Mouse (Mus musculus) CH12.LX (cell line): ENCODE measurements around the gene Pla2g2d. TPM values are rescaled to one million over a fixed set of nuclear protein-coding genes. Genes with fewer than 3 reads are reported as not detected.

ENCODE experiments used
- DNase-seq: peaks from one replicate; pipeline ENCODE4 v3.0.0-alpha.2; 2013; ENCODE audit errors: extremely low read depth
- H3K27ac ChIP-seq: 2 replicates; pipeline ENCODE4 v1.5.1; 2012; ENCODE audit warnings: low read depth, mild to moderate bottlenecking, control low read depth, moderate library complexity; ENCODE audit not compliant: insufficient read depth
- H3K27me3 ChIP-seq: replicated peaks from 2 replicates; pipeline ENCODE3; 2012; ENCODE audit warnings: inconsistent platforms
- H3K36me3 ChIP-seq, 2 experiments: replicated peaks in 1 of 2; 2 replicates each; pipeline versions ENCODE3 to v1.6.1; 2012; ENCODE audit warnings: inconsistent platforms in 1 of 2, low read length in 1 of 2, mild to moderate bottlenecking in 1 of 2, mixed read lengths in 1 of 2, moderate library complexity in 1 of 2; ENCODE audit not compliant: control insufficient read depth in 1 of 2, insufficient read depth in 1 of 2
- H3K4me1 ChIP-seq, 2 experiments: 2 replicates each; pipeline ENCODE4 v1.6.1; 2012; ENCODE audit warnings: inconsistent platforms in 1 of 2, moderate library complexity in 1 of 2; ENCODE audit not compliant: insufficient read depth in 2 of 2, control insufficient read depth in 1 of 2
- H3K4me2 ChIP-seq: 2 replicates; pipeline ENCODE4 v1.6.1; 2012; ENCODE audit warnings: low read depth, mild to moderate bottlenecking, control low read depth; ENCODE audit not compliant: poor library complexity, insufficient read depth, severe bottlenecking
- H3K4me3 ChIP-seq, 3 experiments: fragments of 150-350 bp in 1 of 3; sonication (generic) in 1 of 3; replicated peaks in 1 of 3; 2 replicates each; pipeline versions ENCODE3 to v1.5.1; 2011 to 2012; ENCODE audit warnings: low read depth in 2 of 3, low read length in 2 of 3, mild to moderate bottlenecking in 2 of 3, moderate library complexity in 2 of 3, control low read depth in 1 of 3, improper control_type of control experiment in 1 of 3, inconsistent platforms in 1 of 3, mixed read lengths in 1 of 3; ENCODE audit not compliant: poor library complexity in 1 of 3
- H3K79me2 ChIP-seq: replicated peaks from 2 replicates; pipeline ENCODE4 v1.6.1; 2012; ENCODE audit warnings: mild to moderate bottlenecking, moderate library complexity; ENCODE audit not compliant: control insufficient read depth, poor library complexity, insufficient read depth, severe bottlenecking; ENCODE audit errors: extremely low read depth
- H3K9ac ChIP-seq: 2 replicates; pipeline ENCODE4 v1.6.1; 2012; ENCODE audit warnings: low read depth, mild to moderate bottlenecking, control low read depth, moderate library complexity; ENCODE audit not compliant: insufficient read depth
- H3K9me3 ChIP-seq: replicated peaks from 2 replicates; pipeline ENCODE3; 2012; ENCODE audit warnings: low read length, inconsistent platforms, mixed read lengths
- BHLHE40 ChIP-seq: IDR thresholded peaks from 2 replicates; pipeline ENCODE4 v1.6.1; 2011; ENCODE audit warnings: mild to moderate bottlenecking, low read depth, low read length, improper control_type of control experiment
- CHD1 ChIP-seq: IDR thresholded peaks from 2 replicates; pipeline ENCODE4 v1.6.1; 2012; ENCODE audit warnings: low read depth, low read length, improper control_type of control experiment, inconsistent platforms
- EP300 ChIP-seq: IDR thresholded peaks from 2 replicates; pipeline ENCODE4 v1.6.1; 2011; ENCODE audit warnings: low read length, improper control_type of control experiment
- ETS1 ChIP-seq: conservative IDR thresholded peaks from 2 replicates; pipeline ENCODE4 v1.6.1; 2012; ENCODE audit warnings: low read depth, mild to moderate bottlenecking, inconsistent platforms, low read length, improper control_type of control experiment, moderate library complexity
- GABPA ChIP-seq: IDR thresholded peaks from 2 replicates; pipeline ENCODE4 v1.6.1; 2012; ENCODE audit warnings: low read depth, low read length, improper control_type of control experiment, inconsistent platforms; ENCODE audit not compliant: insufficient replicate concordance
- HCFC1 ChIP-seq: IDR thresholded peaks from 2 replicates; pipeline ENCODE4 v1.6.1; 2012; ENCODE audit warnings: low read depth, mild to moderate bottlenecking, inconsistent platforms, low read length, improper control_type of control experiment
- IRF4 ChIP-seq: IDR thresholded peaks from 2 replicates; pipeline ENCODE4 v1.6.1; 2014; ENCODE audit warnings: low read depth, mild to moderate bottlenecking, inconsistent platforms, low read length, improper control_type of control experiment
- JUN ChIP-seq: IDR thresholded peaks from 2 replicates; pipeline ENCODE4 v1.6.1; 2011; ENCODE audit warnings: low read depth, mild to moderate bottlenecking, low read length, improper control_type of control experiment, moderate library complexity; ENCODE audit not compliant: insufficient read depth
- KAT2A ChIP-seq: IDR thresholded peaks from 2 replicates; pipeline ENCODE4 v1.6.1; 2012; ENCODE audit warnings: low read length, improper control_type of control experiment, inconsistent platforms; ENCODE audit not compliant: insufficient replicate concordance
- MAFK ChIP-seq: IDR thresholded peaks from 2 replicates; pipeline ENCODE4 v1.6.1; 2011; ENCODE audit warnings: low read length, improper control_type of control experiment; ENCODE audit not compliant: insufficient replicate concordance
- MAZ ChIP-seq: IDR thresholded peaks from 2 replicates; pipeline ENCODE4 v1.6.1; 2012; ENCODE audit warnings: low read depth, mild to moderate bottlenecking, inconsistent platforms, low read length, improper control_type of control experiment, moderate library complexity
- MXI1 ChIP-seq: IDR thresholded peaks from 2 replicates; pipeline ENCODE4 v1.6.1; 2011; ENCODE audit warnings: mild to moderate bottlenecking, low read depth, low read length, improper control_type of control experiment
- NRF1 ChIP-seq: IDR thresholded peaks from 2 replicates; pipeline ENCODE4 v1.6.1; 2014; ENCODE audit warnings: low read depth, mild to moderate bottlenecking, inconsistent platforms, low read length, improper control_type of control experiment, moderate library complexity
- PAX5 ChIP-seq: IDR thresholded peaks from 2 replicates; pipeline ENCODE4 v1.6.1; 2012; ENCODE audit warnings: low read length, inconsistent platforms, mixed read lengths
- POLR2A ChIP-seq: IDR thresholded peaks from 2 replicates; pipeline ENCODE4 v1.6.1; 2011; ENCODE audit warnings: low read depth, mild to moderate bottlenecking, improper control_type of control experiment, low read length
- POLR2AphosphoS2 ChIP-seq: IDR thresholded peaks from 2 replicates; pipeline ENCODE4 v1.6.1; 2011; ENCODE audit warnings: low read depth, low read length, improper control_type of control experiment
- RAD21 ChIP-seq: IDR thresholded peaks from 2 replicates; pipeline ENCODE4 v1.6.1; 2011; ENCODE audit warnings: low read depth, mild to moderate bottlenecking, low read length, improper control_type of control experiment, moderate library complexity
- RCOR1 ChIP-seq: conservative IDR thresholded peaks from 2 replicates; pipeline ENCODE4 v1.6.1; 2012; ENCODE audit warnings: low read depth, mild to moderate bottlenecking, inconsistent platforms, low read length, improper control_type of control experiment
- SIN3A ChIP-seq: IDR thresholded peaks from 2 replicates; pipeline ENCODE4 v1.6.1; 2012; ENCODE audit warnings: low read length, improper control_type of control experiment, inconsistent platforms
- SMC3 ChIP-seq: IDR thresholded peaks from 2 replicates; pipeline ENCODE4 v1.6.1; 2011; ENCODE audit warnings: low read depth, low read length, improper control_type of control experiment
- TBP ChIP-seq: conservative IDR thresholded peaks from 2 replicates; pipeline ENCODE4 v1.6.1; 2011; ENCODE audit warnings: low read depth, low read length, improper control_type of control experiment
- USF1 ChIP-seq: IDR thresholded peaks from 2 replicates; pipeline ENCODE4 v1.6.1; 2014; ENCODE audit warnings: low read depth, mild to moderate bottlenecking, inconsistent platforms, low read length, improper control_type of control experiment
- USF2 ChIP-seq: conservative IDR thresholded peaks from 2 replicates; pipeline ENCODE4 v1.6.1; 2011; ENCODE audit warnings: low read depth, low read length, improper control_type of control experiment
- ZC3H11A ChIP-seq: IDR thresholded peaks from 2 replicates; pipeline ENCODE4 v1.6.1; 2012; ENCODE audit warnings: low read depth, mild to moderate bottlenecking, inconsistent platforms, low read length, improper control_type of control experiment
- ZKSCAN1 ChIP-seq: IDR thresholded peaks from 2 replicates; pipeline ENCODE4 v1.6.1; 2012; ENCODE audit warnings: low read depth, inconsistent platforms, low read length, improper control_type of control experiment, borderline replicate concordance
- ZMIZ1 ChIP-seq: IDR thresholded peaks from 2 replicates; pipeline ENCODE4 v1.6.1; 2012; ENCODE audit warnings: low read depth, mild to moderate bottlenecking, inconsistent platforms, low read length, improper control_type of control experiment
- dilution Hi-C: fragments of 300-500 bp; cut with MboI; formaldehyde crosslinking; loops from 2 replicates; pipeline ENCODE4 v1.14.3; 2020; ENCODE audit warnings: low sequenced_read_pairs; ENCODE audit not compliant: extremely low pct_unique_long_range_greater_than_20kb, extremely low pct_ligation_motif_present
- in situ Hi-C: fragments of 300-500 bp; cut with MboI; formaldehyde crosslinking; loops from 3 replicates; pipeline ENCODE4 v1.14.3; 2019; ENCODE audit warnings: low sequenced_read_pairs, low pct_ligation_motif_present, low pct_unique_long_range_greater_than_20kb, mixed read lengths
- polyA plus RNA-seq: library from polyadenylated mRNA; unstranded; fragments of >175 nt; gene quantifications from 2 replicates; pipeline ENCODE4 v1.2.1, GENCODE M21; 2012; ENCODE audit warnings: low read depth; ENCODE audit not compliant: insufficient read length
- total RNA-seq, 2 experiments: library from RNA; depleted of rRNA; stranded (reverse); fragments of 300-350 nt in 1 of 2; fragments of >200 nt in 1 of 2; gene quantifications; 2 replicates each; pipeline ENCODE4 v1.2.3; 2012 to 2014

The Pla2g2d gene
- total and polyA plus RNA-seq, 3 experiments: not detected

- Histone ChIP-seq H3K36me3 (no peaks in the 10 kb centered on the region), H3K4me1 (no peaks in the 10 kb centered on the region), H3K79me2 (no peaks in the 10 kb centered on the region), H3K27me3 (peaks cover 84% of the 10 kb centered on the region), H3K4me2 (no peak overlapping the region), H3K9ac (no peak overlapping the region), H3K27ac (no peak overlapping the region), H3K9me3 (no peaks in the 10 kb centered on the region), H3K4me3 (no peak overlapping the region)
- no peak for DNase-seq
- TF ChIP-seq USF1: no peak
- TF ChIP-seq HCFC1: no peak
- no peak for TF ChIP-seq TBP
- no peak for TF ChIP-seq MAZ
- no peak for TF ChIP-seq POLR2A
- TF ChIP-seq NRF1: no peak
- TF ChIP-seq POLR2AphosphoS2: no peak
- TF ChIP-seq EP300: no peak
- TF ChIP-seq RAD21: no peak
- TF ChIP-seq BHLHE40: no peak
- TF ChIP-seq RCOR1: no peak
- no peak for TF ChIP-seq IRF4
- TF ChIP-seq ZMIZ1: no peak
- no peak for TF ChIP-seq GABPA
- TF ChIP-seq ZKSCAN1: no peak
- TF ChIP-seq ETS1: no peak
- TF ChIP-seq JUN: no peak
- in situ Hi-C loops (no loop called here), dilution Hi-C loops (no loop called here)
These were observed 4.8 kb downstream of the Pla2g2d start for GRCm38 (mm10) chr4:138780300-138780699.

- Histone ChIP-seq H3K4me2 (no peak overlapping the region), H3K9me3 (no peaks in the 10 kb centered on the region), H3K79me2 (no peaks in the 10 kb centered on the region), H3K27ac (no peak overlapping the region), H3K9ac (no peak overlapping the region), H3K27me3 (peaks cover 78% of the 10 kb centered on the region), H3K36me3 (no peaks in the 10 kb centered on the region), H3K4me3 (no peak overlapping the region), H3K4me1 (0 out of 4 replicates have a peak, but pooled peaks cover 0 to 3% of the 10 kb centered on the region in 2 experiments)
- TF ChIP-seq POLR2A: no peak
- no peak for TF ChIP-seq SIN3A
- no peak for TF ChIP-seq KAT2A
- TF ChIP-seq USF2: no peak
- no peak for TF ChIP-seq MXI1
- no peak for TF ChIP-seq GABPA
- no peak for TF ChIP-seq CHD1
- TF ChIP-seq ZC3H11A: no peak
- no peak for TF ChIP-seq PAX5
- TF ChIP-seq NRF1: no peak
- no peak for TF ChIP-seq MAFK
- no peak for TF ChIP-seq SMC3
- TF ChIP-seq RAD21: no peak
- DNase-seq: no peak
- in situ Hi-C loops (no loop called here), dilution Hi-C loops (no loop called here)
These were observed 6.6 kb downstream of the Pla2g2d start for GRCm38 (mm10) chr4:138782098-138782497.
